Mouse (Mus musculus) lung, postnatal 25 days (tissue): Measurements from ENCODE around the gene Tssk1.

ENCODE experiments used
- DNase-seq: peaks from one replicate; pipeline ENCODE4 v3.0.0; 2022; ENCODE audit warnings: low spot score

The Tssk1 gene

GRCm38 (mm10) chr16:17893923-17894322 lies at the start of gene Tssk1:
Tssk1 (plus strand) TSS chr16:17894223.
- no peak for DNase-seq

- no peak for DNase-seq
These were observed 45.6 kb upstream of the Tssk1 start for GRCm38 (mm10) chr16:17848431-17848830.

GRCm38 (mm10) chr16:17848928-17849327 lies 45.1 kb upstream of the Tssk1 start:
- peak; percentile 47 for DNase-seq

DNA sequence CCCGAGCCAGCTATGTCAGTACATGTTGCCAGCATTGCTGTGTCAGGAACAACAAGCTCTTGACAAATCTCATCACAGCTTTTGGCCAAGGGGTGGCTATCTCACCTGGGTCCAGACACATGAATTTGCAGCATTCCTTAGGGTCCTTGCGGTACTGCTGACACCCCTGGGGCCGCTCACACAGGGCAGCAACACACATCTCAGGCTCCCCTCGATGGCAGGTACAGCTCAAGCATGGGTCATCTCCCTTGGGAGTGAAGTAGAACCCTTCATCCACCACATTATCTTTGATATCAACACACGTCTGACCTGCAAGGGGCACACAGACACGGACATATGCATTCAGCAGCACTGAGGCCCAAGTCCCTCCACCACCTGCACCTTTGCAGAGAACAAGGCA lies 44.5 kb upstream of the Tssk1 start:
- no peak for DNase-seq

DNA sequence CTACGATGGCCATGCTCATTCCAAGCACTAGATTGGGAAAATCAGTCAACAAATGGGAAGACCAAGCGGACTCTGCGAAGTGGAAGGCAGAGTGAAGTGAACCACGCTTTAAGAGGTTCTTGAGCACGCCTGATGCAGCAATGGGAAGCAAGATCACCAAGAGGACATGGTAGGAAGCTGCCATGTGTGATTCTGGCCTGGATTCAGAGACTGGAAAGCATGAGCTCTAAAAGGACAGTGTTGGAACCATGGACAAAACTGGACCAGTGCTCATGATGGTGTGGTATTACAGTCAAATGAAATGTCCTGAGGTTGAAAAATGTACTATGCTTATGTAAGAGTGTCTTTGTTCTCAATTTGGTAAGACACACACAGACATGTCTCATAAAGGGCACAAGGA lies 42.7 kb upstream of the Tssk1 start:
- DNase-seq, result no peak

DNA sequence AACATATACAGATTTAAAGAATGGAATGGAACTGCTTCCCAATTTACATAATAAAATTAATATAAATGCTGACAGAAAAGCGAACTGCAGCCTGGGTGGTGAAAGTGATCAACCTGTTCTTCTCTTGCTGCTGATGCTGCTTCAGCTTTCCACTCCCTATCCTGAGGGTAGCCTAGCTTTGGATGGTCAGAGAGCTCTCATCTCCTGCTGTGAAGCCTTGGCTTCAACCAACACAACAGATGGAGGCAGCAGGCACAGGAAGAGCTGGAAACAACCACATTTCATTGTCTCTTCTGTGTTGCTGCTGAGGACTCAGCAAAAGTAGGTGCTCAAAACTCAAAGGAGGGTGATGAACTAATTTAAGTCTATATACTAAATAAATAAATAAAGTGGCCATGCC lies 42.2 kb upstream of the Tssk1 start:
- no peak for DNase-seq

DNA sequence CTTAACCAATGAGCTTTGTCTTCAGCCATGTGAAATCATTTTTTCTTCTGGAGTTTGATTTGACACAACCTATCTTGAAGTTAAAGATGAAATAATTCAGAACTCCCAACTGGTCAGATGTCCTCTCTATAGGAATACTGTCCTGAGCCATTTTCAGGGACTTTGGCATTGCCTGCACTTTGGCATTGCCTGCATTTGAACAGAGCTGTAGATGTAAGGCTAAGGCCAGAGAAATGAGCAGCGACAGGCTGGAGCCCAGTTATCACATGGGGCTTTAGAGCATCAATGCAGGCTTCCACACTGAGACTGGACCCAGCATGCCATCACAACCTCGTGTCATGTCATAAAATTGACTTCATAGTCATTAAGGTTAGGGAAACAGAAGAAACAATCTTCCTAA lies 40.8 kb upstream of the Tssk1 start:
- no peak for DNase-seq

DNA sequence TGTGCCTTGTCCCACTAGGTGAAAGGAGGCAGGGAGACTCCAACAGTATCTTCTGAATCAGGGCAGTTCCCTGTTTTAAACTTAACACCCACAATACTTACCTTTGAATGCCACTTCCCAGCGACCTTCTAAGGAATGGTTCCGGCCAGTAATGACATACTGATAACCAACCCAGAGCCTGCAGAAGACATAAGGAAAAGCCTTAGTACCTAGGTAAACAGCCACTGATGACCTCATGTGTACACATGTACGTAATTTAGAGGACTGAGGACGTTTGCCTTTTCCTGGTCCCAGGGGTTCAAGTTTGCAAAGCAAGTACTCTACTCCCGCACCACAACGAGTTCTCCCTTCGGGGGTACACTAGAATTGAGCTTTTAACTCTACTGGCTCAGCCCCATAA lies 36.9 kb upstream of the Tssk1 start:
- no peak for DNase-seq

DNA sequence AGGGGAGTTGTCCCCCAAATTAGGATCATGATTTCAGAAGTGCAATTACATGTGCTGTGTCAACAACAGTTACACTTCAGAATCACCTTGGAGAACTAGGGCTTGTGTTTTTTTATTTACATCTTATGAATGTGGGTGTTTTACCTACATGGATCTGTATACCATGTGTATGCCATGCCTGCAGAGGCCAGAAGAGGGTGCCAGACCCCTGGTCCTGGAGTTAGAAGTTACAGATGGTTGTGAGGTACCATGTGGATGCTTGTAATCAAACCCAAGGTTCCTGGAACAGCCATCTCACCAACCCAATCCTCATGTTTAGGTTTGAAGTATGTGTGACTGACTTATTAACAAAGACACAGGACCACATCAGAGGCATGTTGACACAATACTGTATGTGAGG lies 35.4 kb upstream of the Tssk1 start:
- DNase-seq, result no peak

DNA sequence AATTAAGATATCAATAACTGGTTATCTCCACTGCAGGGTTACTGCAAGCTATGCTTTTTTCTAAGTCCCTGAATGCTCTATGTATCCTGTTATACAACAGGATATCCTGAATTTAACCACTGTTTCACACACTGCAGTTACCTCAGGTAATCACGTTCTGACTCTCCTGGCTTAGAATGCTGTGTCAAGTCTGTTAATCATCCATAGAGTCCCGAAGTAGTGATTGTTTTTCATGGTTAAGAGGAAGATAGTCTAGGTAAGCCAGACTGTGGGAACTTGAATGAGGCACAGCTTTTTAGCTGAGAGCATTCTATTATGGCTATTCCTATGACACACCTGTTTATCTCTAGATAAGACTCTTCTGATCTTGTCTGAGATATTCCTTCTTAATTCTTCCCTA lies 28.7 kb upstream of the Tssk1 start:
- no peak for DNase-seq

GRCm38 (mm10) chr16:17865770-17866169 lies 28.3 kb upstream of the Tssk1 start:
- DNase-seq, result peak; percentile 43

DNA sequence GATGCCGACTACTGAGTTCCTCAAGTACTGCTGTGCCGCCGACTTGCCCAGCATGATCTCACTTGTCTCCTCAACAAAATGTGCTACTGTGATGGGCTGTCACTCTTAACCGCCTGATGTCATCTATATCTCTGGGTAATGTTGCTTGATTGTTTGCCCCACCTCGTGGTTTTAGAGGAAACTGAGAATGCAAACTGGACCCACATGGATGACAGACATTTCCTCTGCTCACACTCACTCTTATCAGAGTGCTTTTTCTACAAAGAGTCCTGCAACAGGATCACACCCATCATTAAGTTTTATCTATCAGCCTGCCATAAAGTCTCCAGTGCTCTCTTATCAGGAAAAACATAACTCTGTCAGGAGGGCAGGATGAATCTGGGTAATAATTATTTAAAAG lies 22.8 kb upstream of the Tssk1 start:
- no peak for DNase-seq

GRCm38 (mm10) chr16:17872995-17873394 lies 21.0 kb upstream of the Tssk1 start:
- DNase-seq, result no peak

- no peak for DNase-seq
These were observed 18.8 kb upstream of the Tssk1 start for GRCm38 (mm10) chr16:17875174-17875573.

DNA sequence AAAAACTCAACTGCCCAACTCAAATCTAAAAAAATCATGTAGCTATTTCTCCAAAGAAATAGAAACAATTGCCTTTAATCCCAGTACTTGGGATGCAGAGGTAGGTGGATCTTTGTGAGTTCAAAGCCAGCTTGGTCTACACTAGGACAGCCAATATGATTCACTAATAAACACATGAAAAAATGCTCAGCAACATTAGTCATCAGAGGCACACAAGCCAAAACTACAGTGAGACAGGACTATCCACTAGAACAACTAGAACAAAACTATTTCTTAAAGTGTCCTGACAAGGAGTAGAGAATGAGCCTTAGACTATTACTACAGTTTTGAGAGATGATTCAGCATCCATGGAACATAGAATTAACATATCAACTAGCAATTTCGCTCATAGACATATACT lies 17.9 kb upstream of the Tssk1 start:
- no peak for DNase-seq

DNA sequence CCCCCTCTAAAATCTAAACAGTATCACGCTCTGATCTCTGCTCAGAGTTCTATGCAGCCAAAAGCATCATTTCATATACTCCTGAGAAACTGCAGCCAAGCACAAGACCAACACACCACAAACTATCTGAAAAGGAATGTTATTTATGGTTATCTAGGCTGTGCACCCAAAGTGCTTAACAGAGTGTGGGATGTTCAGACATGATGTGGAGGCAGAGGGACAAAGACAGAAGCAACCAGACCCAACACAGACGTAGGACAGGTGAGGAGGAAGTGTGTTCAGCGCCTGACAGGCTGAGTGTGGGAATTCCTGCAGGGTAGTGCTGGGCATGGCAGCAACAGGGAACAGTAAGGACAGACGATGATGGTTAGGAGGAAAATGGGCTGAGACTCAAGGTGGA lies 14.5 kb upstream of the Tssk1 start:
- no peak for DNase-seq

DNA sequence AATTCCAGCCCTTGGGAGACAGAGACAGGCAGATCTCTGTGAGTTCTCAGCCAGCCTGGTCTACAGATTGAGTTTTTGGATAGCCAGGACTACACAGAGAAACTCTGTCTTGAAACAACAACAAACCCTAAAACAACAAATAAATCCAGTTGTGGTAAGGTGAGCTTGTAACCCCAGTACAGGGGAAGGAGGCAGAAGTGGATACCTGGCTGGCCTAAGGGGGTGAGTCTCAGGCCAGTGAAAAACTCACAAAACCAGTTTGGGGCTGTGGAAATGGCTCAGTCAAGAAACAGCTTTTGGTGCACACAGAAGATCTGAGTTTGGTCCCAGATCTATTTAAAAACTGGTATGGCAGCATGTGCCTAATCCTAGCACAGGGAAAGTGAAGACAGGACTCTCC lies 11.8 kb upstream of the Tssk1 start:
- DNase-seq, result peak; percentile 46

DNA sequence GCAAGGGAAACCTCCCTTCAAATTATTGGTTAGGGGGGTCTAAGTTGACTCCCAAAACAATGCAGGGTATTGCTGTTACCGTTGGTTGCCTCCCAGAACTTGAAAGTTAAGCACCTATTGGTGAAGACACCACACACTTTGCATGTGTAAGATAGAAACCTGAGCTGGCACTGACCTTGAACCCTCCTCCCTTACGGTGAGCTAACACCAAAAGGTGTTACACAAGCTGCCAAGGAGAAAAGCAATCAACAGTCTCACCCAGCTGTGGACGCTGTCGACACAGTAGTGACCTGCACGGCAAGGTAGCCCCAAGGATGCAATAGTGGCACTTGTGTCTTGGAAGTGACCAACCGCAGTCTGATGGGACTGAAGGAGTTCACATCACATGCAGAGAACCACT lies 9.9 kb upstream of the Tssk1 start:
- no peak for DNase-seq

DNA sequence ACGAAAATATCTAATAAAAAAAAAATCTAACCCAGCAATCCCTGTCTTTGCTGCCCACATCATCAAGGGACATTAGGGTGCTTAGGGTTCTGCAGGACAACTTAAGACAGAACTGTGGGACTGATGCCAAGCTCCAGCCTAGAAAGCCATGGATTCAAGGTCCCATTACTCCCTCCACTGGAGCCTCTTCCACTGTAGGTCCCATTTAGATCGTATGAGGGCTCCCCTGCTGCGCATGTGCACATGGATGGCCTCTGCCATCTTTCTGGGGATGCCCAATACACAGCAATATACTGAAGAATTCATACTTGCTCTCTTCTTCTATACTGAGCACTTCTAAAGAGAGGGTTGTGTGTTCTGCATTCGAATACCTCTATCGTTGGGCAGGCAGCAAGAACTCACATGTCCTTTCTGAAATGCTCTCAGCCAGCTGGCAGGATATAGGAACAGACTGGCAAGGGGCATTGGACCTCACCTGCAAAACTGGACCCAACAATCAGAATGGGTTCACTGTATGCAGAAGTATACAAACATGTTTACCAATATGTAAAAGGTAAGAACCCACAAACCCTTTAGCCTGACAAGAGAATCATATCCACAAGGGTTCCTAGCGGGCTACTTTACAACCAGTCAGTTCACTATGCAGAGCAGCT lies 4.2 kb upstream of the Tssk1 start:
- DNase-seq, result no peak

DNA sequence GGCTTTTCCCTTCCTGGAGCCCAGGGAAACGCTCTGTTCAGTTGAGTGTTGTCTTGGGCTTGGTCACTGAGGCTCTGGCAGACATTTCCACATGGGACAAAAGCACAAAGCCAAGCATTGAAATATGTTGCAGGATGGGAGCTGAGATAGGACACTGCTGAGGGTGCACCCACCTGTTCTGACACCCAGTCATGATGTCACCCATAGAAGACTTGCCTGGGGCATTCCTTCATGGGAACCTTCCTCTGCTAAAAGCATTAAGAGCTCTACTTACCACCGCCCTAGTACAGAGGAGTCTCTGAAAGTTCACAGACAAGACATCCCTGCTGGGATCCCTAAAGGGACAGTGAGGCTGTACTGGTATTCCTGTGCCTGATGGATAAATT lies 3.7 kb upstream of the Tssk1 start:
- no peak for DNase-seq

- peak; percentile 81 for DNase-seq
These were observed 3.0 kb upstream of the Tssk1 start for GRCm38 (mm10) chr16:17890917-17891566.

DNA sequence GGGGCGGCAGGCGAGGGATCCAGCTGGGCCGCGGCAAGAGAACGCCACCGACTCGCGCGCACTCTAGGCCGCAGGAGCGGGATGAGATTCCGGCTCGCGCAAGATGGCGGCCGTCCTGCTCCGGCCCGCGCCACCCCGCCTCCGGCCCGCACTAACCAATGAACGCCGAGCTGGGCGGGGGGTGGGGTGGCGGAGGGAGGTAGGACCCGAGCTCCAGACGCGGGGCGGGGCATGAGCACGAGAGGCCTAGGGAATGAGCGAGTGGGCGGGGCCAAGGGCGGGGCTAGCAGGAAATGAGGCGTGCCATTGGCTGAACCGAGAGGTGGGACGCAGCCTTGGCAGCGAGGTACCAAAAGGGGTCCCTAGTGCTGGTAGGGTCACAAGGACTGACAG lies 2.5 kb upstream of the Tssk1 start, which contains the start of gene Gm20518:
TSS of gene Gm20518 (minus strand) at position 105 of the 393 bp plus-strand sequence.
- DNase-seq, result peak; percentile 98

DNA sequence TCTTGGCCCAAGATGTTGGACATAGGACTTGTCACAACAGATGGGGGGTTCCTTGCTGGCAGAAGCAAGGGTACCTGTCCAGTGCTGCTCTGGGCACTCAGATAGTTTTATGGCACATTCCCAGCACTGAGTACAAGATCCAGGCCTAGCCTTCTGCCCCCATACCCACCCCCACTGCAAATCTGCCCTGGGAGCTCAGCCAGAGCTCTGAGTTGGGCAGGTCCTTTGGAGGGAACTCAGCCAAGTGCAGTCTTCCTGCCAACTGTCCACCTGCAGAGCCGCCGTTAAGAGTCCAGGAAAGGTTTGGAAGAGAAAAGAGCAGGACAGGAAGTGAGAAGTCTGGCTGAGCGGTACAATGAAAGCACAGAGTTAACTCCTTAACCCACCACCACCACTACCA lies 1.4 kb upstream of the Tssk1 start:
- peak; percentile 50 for DNase-seq

GRCm38 (mm10) chr16:17896091-17896490 lies 2.1 kb downstream of the Tssk1 start:
- DNase-seq, result no peak
